Mouse (Mus musculus): ENCODE measurements around the gene Tnfsf14. TPM values are rescaled to one million over a fixed set of nuclear protein-coding genes. Genes with fewer than 3 reads are reported as not detected.

The Tnfsf14 gene
- 0.35 TPM in 2 replicates for polyA plus RNA-seq (2012; rRNA removed)

GRCm38 (mm10) chr17:57194041-57194507, at the start of gene Tnfsf14:
Tnfsf14 (minus strand) TSS chr17:57194177.

GRCm38 (mm10) chr17:57228014-57228413, 34.0 kb upstream of the Tnfsf14 start, which contains the start of gene C3:
C3 (minus strand) TSS chr17:57228136.

GRCm38 (mm10) chr17:57148994-57149803, 44.8 kb downstream of the Tnfsf14 start, which contains the start of gene Cd70:
Cd70 (minus strand) TSS chr17:57149777.

Other genes starting within 250 kb of the Tnfsf14 start
- not detected in 2 replicates for gene Acer1, start 212.1 kb downstream of the Tnfsf14 start, polyA plus RNA-seq (2012; rRNA removed)
- 96.5 and 130 TPM in 2 replicates for gene Clpp, start 203.9 kb downstream of the Tnfsf14 start, polyA plus RNA-seq (2012; rRNA removed)
- 22.3 and 23.3 TPM in 2 replicates for gene Alkbh7, start 196.8 kb downstream of the Tnfsf14 start, polyA plus RNA-seq (2012; rRNA removed)
- gene Pspn, start 194.2 kb downstream of the Tnfsf14 start, polyA plus RNA-seq (2012; rRNA removed), result 0.17 TPM in 1 of 2 replicates, not detected in the other
- 82.8 and 142 TPM in 2 replicates for gene Gtf2f1, start 182.9 kb downstream of the Tnfsf14 start, polyA plus RNA-seq (2012; rRNA removed)
- gene Gm17949, start 182.7 kb downstream of the Tnfsf14 start, polyA plus RNA-seq (2012; rRNA removed), result 0.05 and 0.08 TPM in 2 replicates
- gene Khsrp, start 162.7 kb downstream of the Tnfsf14 start, polyA plus RNA-seq (2012; rRNA removed), result 132 and 136 TPM in 2 replicates
- not detected in 2 replicates for gene Slc25a41, start 152.5 kb downstream of the Tnfsf14 start, polyA plus RNA-seq (2012; rRNA removed)
- gene Crb3, start 135.1 kb downstream of the Tnfsf14 start, polyA plus RNA-seq (2012; rRNA removed), result 0.85 and 1.8 TPM in 2 replicates
- gene Slc25a23, start 134.3 kb downstream of the Tnfsf14 start, polyA plus RNA-seq (2012; rRNA removed), result 28.0 and 35.7 TPM in 2 replicates
- gene Dennd1c, start 115.7 kb downstream of the Tnfsf14 start, polyA plus RNA-seq (2012; rRNA removed), result 3.9 and 5.1 TPM in 2 replicates
- gene Tubb4a, start 106.4 kb downstream of the Tnfsf14 start, polyA plus RNA-seq (2012; rRNA removed), result 70.7 and 72.5 TPM in 2 replicates
- 6.2 and 6.5 TPM in 2 replicates for gene Tnfsf9, start 88.9 kb downstream of the Tnfsf14 start, polyA plus RNA-seq (2012; rRNA removed)
- gene Cd70, start 44.4 kb downstream of the Tnfsf14 start, polyA plus RNA-seq (2012; rRNA removed), result 0.20 and 0.22 TPM in 2 replicates
- 2.6 and 3.3 TPM in 2 replicates for gene C3, start 34.0 kb upstream of the Tnfsf14 start, polyA plus RNA-seq (2012; rRNA removed)
- gene Gpr108, start 54.3 kb upstream of the Tnfsf14 start, polyA plus RNA-seq (2012; rRNA removed), result 14.1 and 20.4 TPM in 2 replicates
- gene Trip10, start 55.3 kb upstream of the Tnfsf14 start, polyA plus RNA-seq (2012; rRNA removed), result 28.3 and 33.5 TPM in 2 replicates
- 1.7 and 2.3 TPM in 2 replicates for gene Vav1, start 84.9 kb upstream of the Tnfsf14 start, polyA plus RNA-seq (2012; rRNA removed)
- gene Adgre1, start 164.5 kb upstream of the Tnfsf14 start, polyA plus RNA-seq (2012; rRNA removed), result 3.0 and 3.5 TPM in 2 replicates

Data from central nervous system, embryonic 11.5 days (tissue).